Mouse (Mus musculus) cerebellum, adult 11 months (tissue): ENCODE measurements around the gene Stk11.

ENCODE experiments used
- DNase-seq: peaks from one replicate; pipeline ENCODE4 v3.0.0; 2022

Gene Stk11

GRCm38 (mm10) chr10:80115290-80115943, at the start of gene Stk11:
Gene Stk11, plus strand, starts transcription at chr10:80115803.
- DNase-seq = peak; percentile 99

- no peak for DNase-seq
Observed at GRCm38 (mm10) chr10:80069251-80069650, 46.4 kb upstream of the Stk11 start.

DNA sequence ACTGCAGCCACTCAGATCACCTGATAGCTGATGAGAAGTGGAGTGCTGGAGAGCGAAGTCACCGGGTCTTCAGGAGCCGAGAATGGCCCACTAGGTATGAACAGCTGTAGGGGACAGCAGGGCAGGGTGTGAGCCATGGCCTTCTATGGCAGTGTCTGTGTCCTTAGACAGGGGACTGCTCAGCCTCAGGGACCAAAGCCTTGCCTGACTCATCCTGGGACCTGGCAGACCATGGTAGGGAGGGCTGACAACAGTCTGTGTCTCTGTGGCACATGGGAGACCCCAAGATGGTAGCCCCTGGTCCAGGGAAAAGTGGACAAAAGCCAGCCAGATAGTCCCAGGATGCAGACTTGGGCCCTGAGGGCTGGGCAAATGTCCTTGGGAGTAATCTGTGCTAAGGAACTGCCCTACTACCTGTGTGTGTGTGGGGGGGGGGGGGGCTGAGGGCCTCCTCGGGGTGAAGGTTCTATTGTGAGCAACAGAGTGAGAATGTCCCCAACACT, 45.6 kb upstream of the Stk11 start:
- DNase-seq = no peak

DNA sequence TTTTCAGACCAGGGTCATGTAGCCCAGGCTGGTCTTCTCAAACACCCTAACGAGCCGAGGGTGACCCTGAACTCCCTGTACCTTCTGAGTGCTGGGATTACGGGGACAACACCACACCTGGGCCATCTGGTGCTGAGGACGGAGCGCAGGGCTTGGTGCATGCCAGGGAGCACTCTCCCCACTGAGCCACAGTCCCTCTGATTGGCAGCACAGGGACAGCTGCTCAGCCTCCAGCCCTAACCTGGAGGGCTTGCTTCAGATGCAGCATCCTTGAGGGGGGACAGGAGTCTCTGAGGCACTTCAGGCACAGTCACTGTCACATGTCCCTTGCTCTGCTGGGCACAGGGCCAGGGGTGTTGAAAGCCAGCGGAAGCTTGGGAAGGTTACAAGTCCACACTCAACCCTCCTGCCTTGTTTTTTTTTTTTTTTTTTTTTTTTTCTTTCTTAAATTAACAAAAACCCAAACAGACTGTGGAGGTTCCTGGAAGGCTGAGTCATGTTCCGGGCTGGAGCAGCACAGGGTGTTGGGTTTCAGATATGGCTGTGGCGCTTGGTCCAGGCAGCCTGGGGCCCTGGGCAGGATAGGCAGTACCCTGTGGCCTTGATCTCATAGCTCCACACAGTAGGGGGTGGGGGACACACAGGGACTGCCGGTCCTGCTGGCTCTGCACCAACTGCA, 44.6 kb upstream of the Stk11 start:
- DNase-seq = peak; percentile 83

- DNase-seq = no peak
Observed at GRCm38 (mm10) chr10:80071516-80071900, 44.1 kb upstream of the Stk11 start.

DNA sequence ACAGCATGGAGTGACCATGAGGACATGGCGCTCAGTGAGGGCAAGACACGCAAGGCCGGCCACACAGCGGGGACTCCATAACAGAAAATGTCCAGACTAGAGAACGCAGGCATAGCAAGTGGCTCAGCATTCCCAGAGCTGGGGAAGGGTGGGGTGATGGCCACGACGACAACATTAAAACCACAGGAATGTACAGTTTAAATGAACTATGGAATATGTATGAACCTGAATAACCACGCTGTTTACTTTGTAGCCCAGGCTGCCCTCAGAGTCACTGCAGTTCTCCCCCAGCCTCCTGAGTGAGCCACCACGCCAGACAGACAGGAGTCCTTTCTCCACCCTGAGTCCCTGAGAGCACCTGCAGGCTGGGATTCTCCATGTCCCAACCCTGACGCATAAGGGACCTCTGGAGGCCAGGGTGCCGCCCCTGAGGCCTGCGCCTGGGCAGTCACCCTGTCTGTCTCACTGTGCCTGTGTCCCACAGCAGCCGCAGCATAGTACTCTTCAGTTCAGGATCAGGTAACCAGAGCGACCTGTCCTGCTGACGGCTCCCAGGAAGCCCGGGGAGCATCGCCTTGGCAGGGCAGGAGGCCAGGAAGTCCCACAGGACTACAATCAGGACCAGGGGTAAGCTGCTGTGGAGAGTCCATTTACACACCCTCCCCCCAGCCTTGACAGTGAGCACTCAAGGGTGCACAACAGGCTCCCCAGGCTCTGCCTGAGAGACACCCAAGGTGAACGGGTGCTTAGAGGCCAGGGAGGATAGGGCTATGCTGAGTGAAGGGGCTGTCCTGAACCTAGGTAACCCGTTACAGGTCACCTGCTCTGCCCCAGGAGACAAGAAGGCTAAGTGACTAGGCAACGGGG, 42.7 kb upstream of the Stk11 start:
- DNase-seq = no peak

- DNase-seq = no peak
Observed at GRCm38 (mm10) chr10:80074813-80075601, 40.6 kb upstream of the Stk11 start.

GRCm38 (mm10) chr10:80075924-80076323, 39.7 kb upstream of the Stk11 start:
- DNase-seq = no peak

DNA sequence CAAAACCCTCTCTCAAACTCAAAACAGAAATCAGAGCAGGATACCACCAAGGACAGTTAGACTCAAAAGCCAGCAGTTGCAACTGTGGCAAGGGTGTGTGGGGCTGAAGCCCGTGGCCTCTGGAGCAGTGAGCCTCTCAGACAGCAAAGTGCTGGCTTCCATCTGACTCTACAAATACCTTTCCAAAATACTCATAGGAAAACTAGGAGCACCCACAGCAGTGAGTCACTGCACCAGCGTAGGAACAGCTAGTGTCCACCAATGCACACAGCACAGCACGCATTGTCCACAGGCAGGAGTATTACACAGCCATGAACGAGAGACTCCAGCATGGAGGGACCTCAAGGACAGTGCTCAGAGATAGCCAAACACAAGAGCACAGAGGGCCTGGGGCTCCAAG, 39.2 kb upstream of the Stk11 start:
- DNase-seq = no peak

- DNase-seq = no peak
Observed at GRCm38 (mm10) chr10:80077312-80077711, 38.3 kb upstream of the Stk11 start.

DNA sequence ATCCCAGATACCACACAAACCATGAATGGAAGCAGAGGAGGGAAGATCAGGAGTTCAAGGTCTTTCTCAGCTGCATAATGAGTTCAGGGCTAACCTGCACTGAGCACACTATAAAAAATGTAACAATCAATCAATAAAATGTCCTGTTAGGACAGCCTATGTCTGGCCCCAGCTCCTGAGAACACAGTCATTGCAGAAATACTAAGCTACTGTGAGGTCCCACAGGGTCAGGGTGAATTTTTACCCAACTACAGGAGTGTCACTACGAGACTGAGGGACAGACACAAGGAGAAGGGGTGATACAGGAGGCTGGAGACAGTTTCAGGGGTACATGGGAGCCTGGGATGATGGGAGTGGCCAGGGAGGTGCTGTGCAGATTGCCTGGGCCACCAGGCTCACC, 37.2 kb upstream of the Stk11 start:
- DNase-seq = no peak

GRCm38 (mm10) chr10:80080396-80081070, 35.1 kb upstream of the Stk11 start:
- no peak for DNase-seq

DNA sequence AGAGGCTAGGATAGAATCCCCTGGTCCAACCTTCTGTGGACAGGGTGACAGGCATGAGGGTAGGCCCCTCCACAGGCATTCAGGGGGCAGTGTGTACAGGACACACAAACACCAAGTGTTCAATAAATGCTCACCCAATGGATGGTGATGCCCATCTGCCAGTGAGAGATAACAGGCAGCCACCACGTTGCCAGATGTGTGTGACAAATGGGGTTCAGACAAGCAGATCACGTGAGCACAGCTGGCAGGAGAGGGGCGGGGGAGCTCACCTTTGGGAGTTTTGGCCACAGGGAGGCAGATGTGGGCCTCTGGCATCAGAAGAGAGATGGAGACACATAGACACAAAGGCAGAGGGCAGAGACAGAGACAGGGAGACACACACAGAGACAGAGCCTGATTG, 34.5 kb upstream of the Stk11 start:
- no peak for DNase-seq

DNA sequence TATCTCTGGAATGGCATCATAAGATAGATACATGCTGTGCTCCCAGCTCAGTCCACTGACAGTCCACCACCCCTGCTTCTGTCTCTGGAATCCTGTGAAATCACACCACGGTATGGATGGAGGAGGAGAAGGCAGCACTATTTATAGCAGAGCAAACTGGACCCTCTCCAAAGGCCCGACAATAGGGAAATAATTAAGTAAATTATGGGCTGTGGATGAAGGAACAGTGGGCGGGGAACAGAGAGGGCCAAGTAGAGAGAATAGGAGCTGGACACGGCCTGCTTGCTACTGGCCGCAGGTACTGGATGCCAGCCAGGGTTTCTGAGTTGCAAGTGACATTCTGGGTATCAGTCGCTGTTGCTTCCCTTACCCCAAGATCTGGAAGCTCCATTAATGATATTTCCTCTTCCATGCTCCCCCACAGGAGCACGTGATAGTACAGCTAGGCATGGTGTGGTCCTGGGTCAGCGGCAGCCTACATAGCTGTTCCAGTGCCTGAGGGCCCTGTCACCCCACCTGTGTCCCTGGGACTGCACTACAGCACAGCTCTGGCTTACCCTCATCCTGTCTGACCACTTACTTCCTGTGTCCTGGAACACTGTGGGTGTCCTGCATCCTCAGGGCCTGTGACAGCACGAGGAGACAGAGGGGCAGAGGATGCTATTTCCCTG, 30.7 kb upstream of the Stk11 start:
- DNase-seq = peak; percentile 35

DNA sequence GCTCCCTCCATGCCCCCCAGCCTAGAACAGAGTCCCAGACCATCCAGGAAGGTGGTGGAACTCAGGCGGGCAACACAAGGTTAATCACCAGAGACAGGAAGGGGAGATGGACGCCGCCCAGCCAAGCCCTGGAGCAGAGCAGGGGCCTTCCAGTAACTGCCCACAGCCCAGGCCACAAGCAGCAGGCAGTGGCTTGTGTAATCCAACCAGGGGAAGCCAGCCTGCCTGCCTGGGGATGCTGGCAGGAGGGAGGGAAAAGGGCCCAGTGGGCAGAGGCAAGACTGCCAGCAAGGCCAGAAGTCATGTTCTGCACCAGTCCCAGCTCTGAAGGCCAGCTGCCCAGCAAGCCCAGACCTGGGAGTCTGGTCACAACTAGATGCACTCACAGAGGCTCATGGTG, 28.8 kb upstream of the Stk11 start:
- no peak for DNase-seq

- DNase-seq = no peak
Observed at GRCm38 (mm10) chr10:80087483-80087882, 28.1 kb upstream of the Stk11 start.

GRCm38 (mm10) chr10:80089146-80089545, 26.5 kb upstream of the Stk11 start:
- DNase-seq = no peak

DNA sequence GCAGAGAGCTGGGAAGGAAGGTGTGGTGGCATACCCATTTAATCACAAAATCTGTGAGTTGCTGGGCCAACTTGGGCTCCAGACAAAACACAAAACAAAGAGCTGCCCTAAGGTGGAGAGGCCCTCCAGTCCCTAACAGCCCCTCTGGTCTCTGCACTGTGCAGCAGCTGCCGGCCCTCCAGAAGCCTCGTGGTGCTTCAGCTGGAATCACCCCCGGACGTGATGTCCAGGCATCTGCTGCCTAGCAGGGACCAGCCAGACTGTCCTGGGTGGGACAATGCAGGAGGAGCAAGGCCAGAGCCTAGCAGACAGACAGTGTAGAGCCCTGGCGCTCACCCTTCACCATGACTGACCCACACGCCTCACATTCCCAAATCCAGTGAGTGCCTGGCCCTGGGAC, 24.1 kb upstream of the Stk11 start:
- no peak for DNase-seq

DNA sequence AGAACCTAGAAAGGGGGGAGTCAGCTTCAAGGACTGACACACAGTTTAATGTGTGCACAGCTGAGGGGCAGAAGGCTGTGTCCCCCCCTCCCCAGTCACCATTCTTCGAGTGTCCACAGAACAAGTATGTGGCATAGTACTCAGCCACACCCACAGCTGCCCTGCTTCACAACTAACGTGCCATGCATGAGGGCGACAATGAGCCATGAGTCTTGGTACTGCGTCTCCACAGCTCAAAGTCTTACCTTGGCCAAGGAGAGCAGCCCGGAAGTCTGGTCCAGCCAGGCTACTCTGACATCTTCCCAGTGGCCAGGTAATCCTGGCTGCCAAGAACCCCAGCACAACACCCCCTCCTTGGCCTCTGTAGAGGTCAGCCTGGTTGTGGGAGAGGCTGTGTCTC, 22.9 kb upstream of the Stk11 start:
- no peak for DNase-seq

GRCm38 (mm10) chr10:80094085-80094484, 21.5 kb upstream of the Stk11 start:
- no peak for DNase-seq

DNA sequence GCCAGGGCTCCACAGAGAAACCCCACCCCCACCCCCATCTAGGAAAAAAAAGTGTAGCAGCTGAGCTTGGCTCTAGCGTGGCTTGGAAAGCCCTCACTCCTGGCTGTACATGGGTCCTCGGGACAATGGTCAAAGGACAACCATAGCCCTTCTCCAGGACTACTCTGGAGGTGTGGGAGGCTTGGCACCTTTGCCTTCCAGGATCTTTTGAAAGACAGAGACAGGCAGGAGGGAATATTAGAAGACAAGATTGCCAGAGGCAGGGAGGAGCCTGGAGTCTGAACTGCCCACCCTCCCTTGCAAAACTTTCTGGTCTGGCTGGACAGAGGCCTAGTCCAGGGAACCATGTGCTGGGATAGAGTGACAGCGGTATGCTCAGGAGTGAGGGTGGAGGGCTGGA, 20.9 kb upstream of the Stk11 start:
- no peak for DNase-seq

GRCm38 (mm10) chr10:80095547-80095946, 20.1 kb upstream of the Stk11 start:
- no peak for DNase-seq
